Mouse (Mus musculus) regulatory T cell (primary cell): ENCODE results near the gene Rpl13a.

ENCODE experiments used
- in situ Hi-C: fragments of 300-600 bp; cut with MboI, MseI; formaldehyde crosslinking; loops from one replicate; pipeline ENCODE4 v1.15.1; 2025; ENCODE audit warnings: high pct_unique_total_duplicates

Rpl13a gene

DNA sequence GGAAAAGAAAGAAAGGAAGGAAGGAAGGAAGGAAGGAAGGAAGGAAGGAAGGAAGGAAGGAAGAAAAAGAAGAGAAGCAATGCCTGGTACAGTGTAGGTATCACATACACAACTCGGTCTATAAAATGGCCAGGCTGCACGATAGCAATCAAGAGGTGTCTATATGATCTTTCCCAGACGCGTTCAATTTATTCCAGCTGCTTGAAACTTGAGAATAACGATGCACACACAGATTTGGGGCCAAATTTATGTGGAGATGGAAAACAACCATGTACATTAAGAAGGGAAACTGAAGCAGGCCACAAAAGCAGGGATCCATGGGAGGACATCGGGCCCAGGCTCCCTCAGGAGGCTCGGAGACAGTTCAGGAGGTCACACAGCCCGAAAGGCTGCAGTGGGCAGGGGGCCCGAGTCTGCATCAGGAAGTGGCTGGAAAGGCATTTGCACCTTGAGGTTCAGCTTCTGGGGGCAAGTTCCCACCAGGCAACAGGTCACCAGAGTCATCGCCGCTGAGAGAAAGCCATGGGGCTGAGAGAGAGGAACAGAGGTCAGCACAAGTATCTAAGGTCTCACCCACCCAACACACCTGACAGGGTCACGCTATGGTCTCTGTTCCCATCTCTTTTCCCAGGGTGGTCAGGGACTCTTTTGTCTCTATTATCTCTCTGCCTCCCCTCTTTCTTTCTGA lies 35.6 kb downstream of the Rpl13a start:
- in situ Hi-C loops: no loop called here

DNA sequence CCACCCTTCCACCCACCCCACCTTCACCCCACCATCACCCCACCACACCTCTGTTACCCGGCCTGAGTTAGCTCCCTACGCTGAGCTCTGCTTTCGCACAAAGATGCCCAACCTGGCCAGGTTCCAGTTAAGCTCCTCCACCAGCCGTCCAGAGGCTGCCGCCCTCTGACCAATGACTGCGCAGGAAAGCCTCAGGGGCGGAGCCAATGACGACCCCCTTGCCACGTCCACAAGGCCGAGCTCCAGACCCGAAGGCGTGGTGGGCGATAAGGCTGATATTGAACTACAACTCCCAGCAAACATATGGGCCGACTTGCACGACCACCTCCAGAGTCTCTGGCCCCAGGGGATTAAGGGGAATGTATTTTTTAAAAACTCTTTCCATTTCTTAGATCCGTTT lies 36.5 kb downstream of the Rpl13a start, which contains the start of gene Rcn3:
TSS of gene Rcn3 (minus strand) at position 174 of the 400 bp plus-strand sequence.
- in situ Hi-C loops: no loop called here

DNA sequence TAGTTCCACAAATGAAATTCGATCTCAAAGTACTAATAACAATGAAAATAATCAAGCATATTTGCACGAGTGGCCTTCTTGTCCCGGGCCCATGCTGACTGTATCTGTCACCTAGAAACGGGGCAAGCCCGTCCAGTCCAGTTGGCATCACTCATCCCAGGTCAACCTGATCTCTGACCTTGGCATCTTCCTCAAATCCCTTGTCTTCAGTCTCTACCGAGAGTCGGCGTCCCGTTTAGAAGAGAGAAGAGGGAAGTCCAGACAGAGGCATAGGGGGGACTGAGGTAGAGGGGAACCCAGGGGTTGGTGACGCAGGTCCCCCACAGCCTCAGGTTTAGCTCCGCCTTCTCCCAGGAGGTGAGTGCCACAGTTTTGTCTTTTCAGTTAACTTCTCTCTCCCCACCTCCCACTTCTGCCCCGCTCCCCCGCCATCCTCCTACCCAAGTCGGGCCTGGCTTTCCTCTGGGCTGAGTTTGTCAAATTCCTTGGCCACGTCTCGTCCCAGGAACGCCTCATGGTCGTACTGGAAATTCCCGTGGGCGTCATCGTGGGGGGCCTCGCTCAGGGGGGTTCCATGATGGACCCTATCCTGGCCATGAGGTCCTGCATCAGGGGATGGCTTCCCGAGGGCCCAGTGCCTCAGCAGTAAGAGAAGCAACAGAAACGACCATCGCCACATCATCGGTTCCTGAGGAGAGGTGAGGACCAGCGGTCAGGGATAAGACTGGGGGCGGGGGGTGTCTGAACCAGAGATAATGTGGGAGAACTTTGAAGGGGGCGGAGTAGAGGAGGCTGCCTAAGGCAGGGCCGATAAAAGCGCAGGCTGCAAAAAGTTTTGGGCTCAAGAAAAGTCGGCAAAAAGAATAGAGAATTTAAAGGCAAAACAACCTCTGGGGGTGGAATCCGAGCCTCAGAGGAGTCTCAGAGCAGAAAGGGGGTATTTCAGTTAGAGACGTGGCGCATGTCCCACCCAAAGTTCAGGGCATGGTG lies 37.3 kb downstream of the Rpl13a start:
- in situ Hi-C loops: no loop called here

DNA sequence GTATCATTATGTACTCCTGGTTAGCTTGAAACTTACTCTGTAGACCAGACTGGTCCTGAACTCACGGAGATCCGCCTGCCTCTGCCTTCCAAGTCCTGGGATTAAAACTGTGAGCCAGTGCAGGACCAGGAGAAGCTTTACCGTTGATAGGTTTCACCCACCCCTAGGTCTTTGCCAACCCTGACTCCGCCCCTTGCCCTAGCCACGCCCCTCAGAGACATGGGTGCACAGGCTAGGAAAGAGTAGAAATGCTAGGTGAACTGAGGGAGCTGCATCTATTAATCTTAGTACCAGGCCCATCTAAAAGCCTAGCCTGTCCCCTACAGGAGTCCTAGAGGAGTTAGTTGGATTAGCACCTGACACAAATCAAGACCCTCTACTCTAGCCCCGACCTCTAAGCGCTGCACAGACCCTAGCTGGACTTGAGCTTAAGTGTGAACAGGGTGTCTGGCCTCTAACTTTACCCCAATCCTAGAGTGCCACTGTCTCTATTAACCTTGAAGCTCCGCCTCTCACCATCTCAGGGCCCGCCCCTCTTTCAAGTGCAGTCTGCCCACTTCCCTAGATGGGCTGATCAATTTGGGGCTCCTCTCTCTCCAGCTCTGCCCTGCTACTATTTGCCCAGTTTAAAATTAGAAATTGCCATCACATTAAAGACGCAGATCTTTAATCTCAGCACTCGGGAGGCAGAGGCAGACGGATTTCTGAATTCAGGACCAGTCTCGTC lies 38.1 kb downstream of the Rpl13a start:
- in situ Hi-C loops: no loop called here

DNA sequence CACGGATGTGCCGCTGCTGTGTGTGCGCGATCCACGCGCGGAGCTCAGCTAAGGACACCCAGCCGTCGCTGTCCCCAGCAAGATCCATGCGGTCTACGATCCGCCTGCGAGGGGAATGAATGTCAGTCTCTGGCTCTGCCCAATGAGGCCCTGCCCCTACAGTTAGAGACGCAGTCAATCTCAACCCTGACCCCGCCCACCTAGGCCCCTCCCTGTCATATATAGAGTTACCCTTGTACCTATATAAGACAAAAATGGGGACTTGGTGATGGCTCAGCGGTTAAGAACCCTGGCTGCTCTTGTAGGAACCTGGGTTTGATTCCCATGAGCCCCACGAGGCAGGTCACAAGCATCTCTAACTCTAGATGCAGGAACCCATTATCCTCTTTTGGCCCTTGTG lies 40.0 kb downstream of the Rpl13a start:
- in situ Hi-C loops: no loop called here

DNA sequence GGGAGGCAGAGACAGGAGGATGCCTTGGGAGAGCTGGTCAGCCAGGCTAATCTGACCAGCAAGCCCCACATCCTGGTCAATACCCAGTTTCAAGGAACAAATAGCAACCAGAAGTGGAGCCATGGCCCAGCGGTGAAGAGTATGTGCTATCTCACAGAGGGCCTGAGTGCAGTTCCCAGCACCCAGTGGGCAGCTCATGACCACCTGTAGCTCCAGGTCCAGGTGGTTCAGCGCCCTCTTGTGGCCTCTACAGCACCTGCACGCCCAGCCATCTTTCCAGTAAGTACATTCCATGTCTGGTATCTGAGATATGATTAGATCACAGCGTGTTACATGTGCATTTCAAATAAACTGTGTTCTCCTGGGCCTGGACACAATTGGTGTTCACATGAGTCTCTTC lies 42.5 kb downstream of the Rpl13a start:
- in situ Hi-C loops: no loop called here

DNA sequence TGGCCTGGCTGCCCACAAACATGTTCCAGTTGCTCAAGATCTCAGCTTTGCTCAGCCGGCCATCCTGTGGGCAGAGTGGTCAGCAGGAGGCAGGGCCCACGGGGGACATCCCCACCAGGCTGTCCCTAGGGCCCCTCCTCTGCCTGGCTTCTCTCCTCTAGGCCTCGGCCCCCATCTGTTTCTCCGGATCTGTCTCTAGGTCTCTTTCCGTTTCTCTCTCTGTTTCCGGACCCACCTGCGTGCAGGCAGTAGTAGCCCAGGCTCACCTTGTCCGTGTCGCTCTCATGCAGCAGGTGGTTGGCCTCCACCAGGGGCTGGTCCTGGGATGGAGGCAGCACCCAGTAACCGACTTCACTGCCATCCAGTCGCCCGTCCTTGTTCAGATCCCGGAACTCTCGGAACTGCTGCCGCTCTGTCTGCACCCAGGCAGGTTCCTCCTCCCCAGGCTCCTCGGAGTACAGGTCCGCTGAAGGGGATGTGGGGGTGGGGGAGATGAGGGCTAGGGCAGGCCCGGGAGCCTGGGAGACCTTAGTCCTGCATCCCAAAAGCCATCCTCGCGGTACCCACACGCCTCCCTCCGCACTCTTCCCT lies 45.2 kb downstream of the Rpl13a start:
- in situ Hi-C loops: loop anchor here (5.0 kb wide), 1 partner anchor 44 kb away; the partner anchor contains the start of gene Rpl13a

DNA sequence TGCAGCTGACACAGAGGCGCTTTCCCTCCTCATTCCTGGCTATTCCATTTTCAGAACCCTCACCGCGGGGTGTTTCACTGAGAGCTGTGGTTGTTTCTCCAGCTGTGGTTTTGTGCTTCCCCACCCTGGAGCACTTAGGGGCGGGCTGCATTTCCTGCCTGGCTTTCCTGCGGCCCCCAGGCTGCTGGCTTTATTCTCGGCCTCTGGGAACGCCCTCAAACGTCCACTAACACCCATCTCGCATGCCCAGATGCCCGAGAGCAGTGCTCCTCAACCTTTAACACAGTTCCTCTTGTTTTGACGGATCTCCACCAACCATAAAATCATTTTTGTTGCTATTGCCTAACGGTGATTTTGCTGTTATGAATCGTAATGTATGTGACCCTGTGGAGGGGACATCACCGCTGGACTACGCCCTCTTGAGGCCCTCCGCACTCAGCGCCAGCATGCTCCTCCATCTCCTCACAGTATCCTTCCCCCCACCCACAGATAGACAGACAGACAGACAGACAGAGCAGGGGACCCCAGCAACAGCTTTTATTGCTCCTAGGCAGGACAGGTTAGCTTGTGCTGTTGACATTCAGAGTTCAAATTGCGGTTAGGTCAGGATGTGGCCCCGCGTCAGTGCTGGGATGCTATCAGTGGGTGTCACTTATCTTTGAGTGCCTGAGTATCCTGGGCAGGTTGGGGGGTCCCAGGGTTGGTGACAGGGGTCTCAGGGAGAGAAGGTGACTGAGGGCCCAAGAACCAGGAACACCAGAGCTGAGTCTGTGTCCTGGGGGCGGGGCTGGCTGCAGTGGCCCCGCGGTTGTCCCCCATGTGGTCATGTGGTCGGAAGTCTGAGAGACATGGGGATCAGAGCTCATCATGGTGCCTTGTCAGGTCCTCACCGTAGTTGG lies 45.9 kb downstream of the Rpl13a start:
- in situ Hi-C loops: loop anchor here (5.0 kb wide), 1 partner anchor 45 kb away; the partner anchor contains the start of gene Rpl13a

DNA sequence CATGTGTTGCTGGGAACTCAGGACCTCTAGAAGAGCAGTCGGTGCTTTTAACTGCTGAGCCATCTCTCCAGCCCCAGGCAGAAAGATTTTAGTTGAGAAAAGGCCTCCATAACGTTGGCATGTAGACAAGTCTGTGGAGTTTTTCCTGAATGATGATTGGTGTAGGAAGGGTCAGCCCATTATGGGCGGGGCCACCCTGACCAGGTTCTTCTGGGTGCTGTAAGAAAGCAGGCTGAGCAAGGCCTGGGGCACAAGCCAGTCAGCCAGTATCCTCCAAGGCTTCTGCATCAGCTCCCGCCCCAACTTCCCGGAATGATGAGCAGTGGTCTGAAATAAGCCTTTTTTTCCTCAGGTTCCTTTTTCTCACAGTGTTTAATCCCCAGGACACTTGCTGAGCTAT lies 47.5 kb downstream of the Rpl13a start:
- in situ Hi-C loops: loop anchor here (5.0 kb wide), 1 partner anchor 46 kb away; the partner anchor contains the start of gene Rpl13a

DNA sequence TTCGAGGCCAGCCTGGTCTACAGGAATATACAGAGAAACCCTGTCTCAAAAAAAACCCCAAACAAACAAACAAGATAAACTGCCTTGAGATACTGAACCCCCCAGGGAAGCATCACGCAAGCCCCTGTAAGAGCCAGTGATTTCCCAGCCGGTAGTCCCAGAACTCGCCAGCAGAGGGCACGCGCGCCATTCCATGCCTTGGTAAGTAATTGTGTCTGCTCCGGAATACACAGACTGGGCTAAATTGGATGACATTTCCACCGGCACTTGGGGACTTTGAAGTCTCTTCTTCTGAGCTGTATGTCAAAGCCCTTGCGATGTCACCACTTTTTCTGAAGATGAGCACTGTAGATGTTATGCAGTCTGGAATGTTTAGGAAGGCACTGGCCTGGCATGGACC lies 48.7 kb downstream of the Rpl13a start:
- in situ Hi-C loops: loop anchor here (5.0 kb wide), 1 partner anchor 47 kb away; the partner anchor contains the start of gene Rpl13a

DNA sequence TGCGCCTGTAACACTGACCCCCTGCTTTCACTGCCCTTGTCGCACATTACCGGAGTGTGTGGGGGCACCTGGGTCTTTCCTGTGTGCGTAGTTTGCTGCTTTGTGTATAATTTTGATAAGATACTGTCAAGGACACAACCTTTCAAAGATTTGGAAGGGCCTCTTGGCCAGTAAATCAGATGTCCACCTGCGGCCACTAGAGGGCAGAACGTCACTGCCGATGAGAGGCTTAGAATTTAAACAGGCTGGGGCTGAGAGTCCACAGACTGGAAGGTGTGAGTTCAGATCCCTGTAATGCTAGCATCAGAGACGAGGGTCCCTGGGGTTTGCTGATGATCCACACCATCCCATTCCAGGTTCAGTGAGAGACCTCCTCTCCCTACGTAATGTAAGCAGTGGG lies 50.0 kb downstream of the Rpl13a start:
- in situ Hi-C loops: no loop called here

DNA sequence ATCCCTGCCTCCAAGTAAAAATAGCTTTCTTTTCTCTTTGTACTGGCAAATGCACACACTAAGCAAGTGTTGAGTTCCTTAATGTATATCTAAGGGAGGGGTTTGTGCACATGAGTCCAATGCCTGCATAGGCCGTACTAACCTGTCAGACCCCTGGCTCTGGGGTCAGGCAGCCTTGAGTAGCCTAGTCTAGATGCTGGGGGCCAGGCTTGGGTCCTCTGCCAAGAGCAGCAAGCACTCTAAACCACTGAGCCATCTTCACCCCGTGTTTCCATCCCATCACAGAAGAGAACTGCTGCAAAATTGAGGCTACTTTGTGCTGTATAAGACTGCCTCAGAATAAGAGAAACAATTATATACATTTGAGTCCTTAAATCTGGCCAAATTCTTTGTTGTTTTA lies 50.7 kb downstream of the Rpl13a start:
- in situ Hi-C loops: no loop called here

DNA sequence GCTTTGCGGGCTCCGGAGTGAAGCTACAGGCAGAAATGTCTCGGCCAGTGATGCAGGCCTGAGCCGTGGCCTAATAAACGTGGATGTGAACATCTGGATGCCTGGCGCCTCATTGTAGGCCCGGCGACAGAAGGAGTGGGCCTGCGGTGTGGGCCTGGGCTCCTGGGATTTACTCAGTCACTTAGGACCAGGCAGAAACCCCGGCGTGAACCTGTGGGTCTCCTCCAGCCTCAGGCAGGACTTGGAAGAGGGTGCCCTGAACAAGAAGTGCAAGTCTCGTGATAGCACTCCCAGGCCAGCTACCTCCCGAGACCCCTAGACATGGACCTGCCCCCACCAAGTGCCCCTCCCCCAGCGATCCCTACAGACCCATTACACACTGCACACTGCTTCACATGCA lies 51.2 kb downstream of the Rpl13a start:
- in situ Hi-C loops: no loop called here

DNA sequence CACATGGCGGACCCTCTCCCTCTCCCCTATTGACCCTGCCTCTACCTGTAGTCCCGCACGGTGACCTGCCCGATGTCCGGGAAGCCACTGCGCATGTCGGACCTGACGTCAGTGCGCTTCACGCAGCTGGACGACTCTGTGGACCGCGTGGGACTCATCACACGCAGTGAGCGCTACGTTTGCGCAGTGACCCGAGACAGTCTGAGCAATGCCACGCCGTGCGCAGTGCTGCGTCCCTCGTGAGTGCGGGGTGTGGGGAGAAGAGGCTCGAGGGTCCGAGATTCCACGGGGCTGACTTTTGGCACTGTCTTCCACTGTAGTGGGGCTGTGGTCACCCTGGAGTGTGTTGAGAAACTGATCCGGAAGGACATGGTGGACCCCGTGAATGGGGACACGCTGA lies 52.1 kb downstream of the Rpl13a start:
- in situ Hi-C loops: no loop called here
